Mouse (Mus musculus) kidney, adult 11 months (tissue): ENCODE data around the gene Rps27l.
"Not testable (repeated sequence)": the region's sequence is repeated elsewhere in the genome, so short reads cannot be mapped to it uniquely, and the experiment has no call there.

ENCODE experiments used
- DNase-seq: peaks from one replicate; pipeline ENCODE4 v3.0.0; 2022

Rps27l gene

GRCm38 (mm10) chr9:66945647-66946641, at the start of gene Rps27l:
Rps27l (plus strand) TSS chr9:66946086.
- DNase-seq = peak; percentile 95

GRCm38 (mm10) chr9:66896951-66897350, 48.9 kb upstream of the Rps27l start:
- DNase-seq = no peak

DNA sequence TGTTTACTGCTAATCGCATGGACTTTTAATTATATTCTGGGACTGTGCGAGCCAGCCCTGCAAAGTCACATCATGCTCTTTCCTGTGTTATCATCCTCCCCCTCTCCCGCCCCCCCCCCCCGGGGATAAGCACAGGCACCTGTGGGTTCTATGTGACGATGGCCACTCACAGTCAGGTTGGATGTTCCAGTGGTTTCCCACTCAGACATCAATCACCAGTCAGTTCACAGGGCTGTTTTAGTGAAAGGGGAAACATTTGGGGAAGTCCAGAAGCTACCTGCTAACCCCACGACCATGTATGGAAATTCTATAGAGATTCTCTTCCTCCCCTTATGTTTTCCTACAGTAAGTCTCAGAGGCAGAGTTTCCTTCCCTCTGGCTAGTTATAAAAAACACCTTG, 48.0 kb upstream of the Rps27l start:
- no peak for DNase-seq

GRCm38 (mm10) chr9:66899072-66899471, 46.8 kb upstream of the Rps27l start:
- no peak for DNase-seq

GRCm38 (mm10) chr9:66899526-66899925, 46.4 kb upstream of the Rps27l start:
- DNase-seq = no peak

GRCm38 (mm10) chr9:66905990-66906389, 39.9 kb upstream of the Rps27l start:
- no peak for DNase-seq

- no peak for DNase-seq
These were observed 38.8 kb upstream of the Rps27l start for GRCm38 (mm10) chr9:66907126-66907525.

DNA sequence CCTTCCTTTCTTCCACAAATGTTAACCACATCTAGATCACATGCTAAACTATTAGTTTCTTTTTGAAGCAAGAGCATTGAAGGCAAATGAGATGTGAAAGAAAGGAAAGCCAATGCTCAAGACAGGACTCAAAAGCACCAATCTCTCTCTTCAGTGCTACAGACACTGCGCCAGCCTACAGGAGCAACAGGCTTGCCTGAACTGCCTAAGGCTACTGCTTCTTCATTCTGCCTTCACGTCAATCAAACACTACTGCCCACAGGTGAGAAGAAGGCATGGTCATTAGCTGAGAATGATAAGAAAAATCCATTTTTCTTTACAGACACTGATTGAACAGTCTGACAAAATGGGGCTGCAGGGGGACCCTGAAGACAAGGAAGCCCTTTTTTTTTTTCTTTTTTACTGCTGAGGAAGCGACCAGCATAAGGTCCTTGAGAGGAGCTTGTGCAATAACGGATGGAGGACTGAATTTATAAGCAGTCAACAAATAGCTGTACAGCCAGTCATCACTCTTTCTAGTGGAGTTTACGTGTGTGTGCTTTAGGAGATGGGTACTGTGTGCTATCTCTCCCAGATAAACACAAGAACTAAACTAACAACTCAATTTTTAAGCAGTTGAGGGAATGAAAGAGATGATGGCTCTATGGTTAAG, 38.0 kb upstream of the Rps27l start:
- DNase-seq = no peak

DNA sequence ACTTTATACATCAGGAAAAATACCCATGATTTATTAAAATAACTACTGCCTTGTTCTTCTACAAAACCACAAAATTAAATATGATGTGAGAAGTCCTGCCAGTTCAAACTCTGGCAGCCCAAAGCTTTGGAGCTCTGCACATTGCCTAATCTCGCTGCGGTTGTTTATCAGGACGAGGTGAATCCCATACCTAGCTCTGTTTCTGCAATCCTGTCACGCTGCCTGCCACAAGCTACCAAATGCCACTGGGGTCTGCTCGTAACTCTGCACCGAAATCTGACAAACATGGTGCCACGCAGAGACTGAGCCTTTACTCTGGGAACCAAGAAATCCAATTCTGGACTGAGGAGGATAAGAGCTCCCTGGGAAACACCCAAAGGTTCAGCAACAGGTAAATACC, 36.0 kb upstream of the Rps27l start:
- DNase-seq = no peak

DNA sequence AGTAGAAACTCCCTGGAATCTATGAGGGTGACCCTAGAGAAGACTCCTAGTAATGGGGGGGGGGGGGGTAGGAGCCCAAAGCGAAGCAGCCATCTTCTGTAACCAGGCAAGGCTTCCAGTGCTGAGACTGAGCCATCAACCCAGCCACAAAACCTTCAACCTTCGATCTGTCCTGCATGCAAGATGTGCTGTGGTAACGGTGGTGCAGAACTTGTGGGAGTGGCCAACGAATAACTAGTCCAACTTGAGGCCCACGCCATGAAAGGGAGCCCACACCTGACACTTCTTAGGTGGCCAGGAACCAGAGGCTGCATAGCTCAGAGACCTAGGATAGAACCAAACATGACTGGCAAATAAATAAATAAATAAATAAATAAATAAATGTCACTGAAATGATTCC, 35.2 kb upstream of the Rps27l start:
- DNase-seq = no peak

DNA sequence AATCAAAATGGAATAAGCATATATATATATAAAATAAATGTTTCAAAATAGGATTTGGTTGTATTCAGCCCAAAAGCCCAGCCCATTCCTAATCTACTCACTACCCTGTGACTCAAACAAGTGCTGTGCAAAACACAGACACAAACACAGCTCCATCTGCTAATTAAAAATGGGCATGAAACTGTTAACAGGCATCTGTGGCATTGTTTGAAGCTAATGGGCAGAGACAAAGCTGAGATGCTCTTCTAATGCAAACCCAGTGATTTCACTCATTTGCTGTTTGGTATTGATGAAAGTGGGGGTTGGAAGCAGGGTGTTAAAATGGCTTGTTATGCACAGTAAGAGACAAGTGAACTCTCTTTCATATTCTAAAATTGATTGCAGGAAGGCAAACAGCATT, 33.6 kb upstream of the Rps27l start:
- no peak for DNase-seq

DNA sequence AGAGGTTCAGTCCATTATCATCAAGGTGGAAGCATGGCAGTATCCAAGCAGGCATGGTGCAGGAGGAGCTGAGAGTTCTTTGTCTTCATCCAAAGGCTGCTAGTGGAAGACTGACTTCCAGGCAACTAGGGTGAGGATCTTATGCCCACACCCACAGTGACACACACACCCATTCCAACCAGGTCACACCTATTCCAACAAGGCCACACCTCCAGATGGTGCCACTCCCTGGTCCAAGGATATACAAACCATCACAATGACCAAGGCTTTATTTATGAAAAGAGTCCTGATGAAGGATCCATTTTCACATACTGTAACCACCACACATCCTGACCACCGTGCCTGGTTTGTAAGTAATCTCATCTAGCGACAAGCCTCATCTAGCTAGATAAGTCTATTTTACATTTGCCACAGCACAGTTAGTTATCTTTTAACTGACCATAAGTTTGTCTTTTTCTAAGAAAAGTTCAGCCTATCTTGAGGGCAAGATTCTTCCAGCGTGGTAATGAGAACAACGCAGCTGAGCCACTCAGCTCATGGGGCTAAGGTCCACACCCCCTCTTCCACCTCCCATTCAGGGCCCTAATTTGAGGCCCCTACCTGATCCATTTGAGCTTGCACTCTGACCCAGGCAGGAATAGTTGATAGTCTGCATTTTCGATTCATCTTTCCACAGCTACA, 32.5 kb upstream of the Rps27l start:
- DNase-seq = not testable (repeated sequence)

- no peak for DNase-seq
These were observed 31.3 kb upstream of the Rps27l start for GRCm38 (mm10) chr9:66914540-66914939.

DNA sequence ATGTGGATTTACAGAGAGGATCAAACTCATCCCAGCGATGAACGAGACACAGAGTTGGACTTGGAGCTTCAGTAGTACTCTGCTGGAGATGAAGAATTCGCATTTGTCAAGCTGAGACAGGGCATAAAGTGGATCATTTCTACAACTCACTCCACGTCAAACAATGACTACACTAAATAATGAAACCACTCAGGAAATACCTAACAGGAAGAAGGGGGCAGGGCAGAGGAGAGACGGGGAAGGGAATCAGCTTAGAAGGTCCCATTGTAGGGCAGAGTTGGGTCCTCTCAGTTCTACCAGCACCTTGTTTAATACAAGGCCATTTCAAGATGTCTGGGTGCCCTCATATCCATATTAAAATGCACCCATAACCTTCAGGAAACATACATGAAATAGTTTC, 30.5 kb upstream of the Rps27l start:
- DNase-seq = no peak

DNA sequence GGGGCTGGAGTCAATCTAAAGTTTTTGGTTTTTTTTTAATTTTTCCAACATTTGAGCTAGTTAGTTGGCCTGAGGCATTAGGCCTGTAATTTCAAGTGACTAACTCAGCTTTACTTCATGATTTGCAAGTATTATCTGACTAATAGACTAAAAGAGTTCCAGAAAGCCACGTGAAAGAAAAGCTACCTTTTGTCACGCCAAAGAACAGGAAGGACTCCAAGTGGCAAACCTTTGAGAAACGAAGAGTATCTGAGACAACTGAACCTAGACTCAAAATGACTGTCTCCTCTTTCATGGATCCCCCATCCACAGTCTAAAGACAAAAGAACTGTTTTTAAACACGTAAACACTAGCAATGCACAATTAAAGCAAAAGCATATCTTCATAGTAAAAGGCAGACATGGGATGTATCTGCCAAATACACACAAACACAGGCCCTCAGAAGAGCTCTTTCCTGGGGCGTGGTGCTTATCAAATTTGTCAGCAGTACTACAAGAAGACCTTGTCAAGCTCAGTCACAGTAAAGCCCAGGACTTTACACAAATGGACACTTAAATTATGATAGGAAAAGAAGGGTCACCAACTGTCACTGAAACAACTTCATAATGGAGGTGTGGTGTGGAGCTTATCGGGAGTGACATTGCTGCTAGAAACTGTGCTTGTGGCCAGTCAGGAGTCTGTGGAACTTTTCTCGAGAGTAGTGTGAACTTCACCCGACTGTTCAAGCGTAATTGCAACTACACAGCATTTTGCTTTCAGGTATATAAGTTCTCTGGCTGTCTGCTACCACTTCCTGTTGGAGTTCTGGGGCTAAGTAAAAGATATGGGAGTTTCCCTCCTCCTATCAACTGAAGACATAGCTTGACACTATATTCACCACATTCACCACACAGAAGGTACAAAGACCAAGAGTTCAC, 29.8 kb upstream of the Rps27l start:
- no peak for DNase-seq

GRCm38 (mm10) chr9:66917216-66917891, 28.5 kb upstream of the Rps27l start:
- no peak for DNase-seq

DNA sequence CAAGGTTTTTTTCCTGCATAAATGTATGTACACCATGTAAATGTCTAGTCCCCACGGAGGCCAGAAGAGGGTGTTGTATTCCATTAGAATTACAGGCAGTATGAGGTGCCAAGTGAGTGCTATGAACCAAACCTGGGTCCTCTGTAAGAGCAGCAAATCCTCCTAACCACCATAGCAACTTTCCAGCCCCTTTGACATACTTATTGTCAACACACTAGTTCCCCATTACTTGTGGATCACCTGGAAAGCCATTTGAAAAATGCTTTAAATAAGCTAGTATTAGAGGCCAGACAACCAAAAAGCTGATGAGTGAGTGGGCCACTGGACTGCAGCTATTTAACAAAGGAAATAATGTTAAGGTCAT, 28.0 kb upstream of the Rps27l start:
- DNase-seq = no peak

GRCm38 (mm10) chr9:66918672-66919330, 27.1 kb upstream of the Rps27l start:
- no peak for DNase-seq

DNA sequence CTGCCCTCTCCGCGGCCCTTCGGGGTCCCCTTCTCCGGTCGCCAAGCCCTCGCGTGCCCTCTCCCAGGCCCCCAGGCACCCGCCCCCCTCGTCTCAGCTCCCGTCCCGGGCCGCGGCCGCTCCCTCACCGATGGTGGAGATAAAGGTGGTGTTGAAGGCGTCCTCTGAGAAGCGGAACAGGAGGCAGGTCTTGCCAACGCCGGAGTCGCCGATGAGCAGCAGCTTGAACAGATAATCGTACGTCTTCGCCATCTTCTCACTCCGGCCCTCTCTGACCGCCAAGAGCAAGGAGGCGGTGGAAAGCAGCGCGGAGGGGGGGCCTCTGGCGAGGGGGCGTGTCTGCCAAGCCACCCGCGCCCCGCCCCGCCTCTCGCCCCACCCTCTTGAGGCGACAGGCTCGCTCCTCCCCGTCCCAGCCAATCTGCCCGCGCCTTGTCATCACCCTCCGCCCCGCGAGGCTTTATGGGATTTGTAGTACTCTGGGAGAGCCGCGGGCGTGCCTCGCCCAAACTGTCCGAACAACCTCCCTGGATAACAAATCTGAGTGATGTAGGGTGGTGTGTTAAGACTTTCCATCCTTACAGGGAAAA, 26.4 kb upstream of the Rps27l start, which contains the start of gene Rab8b:
Rab8b (minus strand) TSS at position 306 of the 590 bp plus-strand sequence.
- DNase-seq = peak; percentile 95

DNA sequence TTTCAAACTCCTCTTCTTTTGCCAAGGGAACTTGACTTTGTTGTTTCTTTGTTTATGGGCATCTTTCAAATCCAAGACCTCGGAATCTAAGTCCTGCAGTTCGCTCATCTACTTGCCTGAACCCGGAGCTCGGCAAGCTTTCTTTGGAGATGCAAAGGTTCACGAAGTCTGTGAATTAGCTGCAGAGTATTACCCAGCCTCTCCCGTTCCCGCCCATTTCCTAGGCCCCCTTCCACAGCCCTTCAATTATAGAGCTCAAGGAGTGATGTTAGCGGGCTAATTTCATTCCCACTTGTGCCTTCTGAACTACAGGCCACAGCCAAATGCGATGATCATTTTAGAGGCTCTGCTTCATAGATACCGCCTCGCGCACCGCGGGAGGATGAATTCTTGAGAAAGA, 25.9 kb upstream of the Rps27l start:
- DNase-seq = no peak
